Mouse (Mus musculus) adrenal gland, adult (tissue): ENCODE measurements around the gene Xlr4c.
A peak's percentile ranks its signal among the peaks of the same experiment; 100 is the strongest.
"Not testable (repeated sequence)": the region's sequence is repeated elsewhere in the genome, so short reads cannot be mapped to it uniquely, and the experiment has no call there.

Source experiments
- DNase-seq, 2 experiments: peaks; one replicate each; pipeline ENCODE4 v3.0.0; 2022 to 2023; ENCODE audit warnings: low spot score in 1 of 2; ENCODE audit not compliant: inconsistent age in 2 of 2

The Xlr4c gene

DNA sequence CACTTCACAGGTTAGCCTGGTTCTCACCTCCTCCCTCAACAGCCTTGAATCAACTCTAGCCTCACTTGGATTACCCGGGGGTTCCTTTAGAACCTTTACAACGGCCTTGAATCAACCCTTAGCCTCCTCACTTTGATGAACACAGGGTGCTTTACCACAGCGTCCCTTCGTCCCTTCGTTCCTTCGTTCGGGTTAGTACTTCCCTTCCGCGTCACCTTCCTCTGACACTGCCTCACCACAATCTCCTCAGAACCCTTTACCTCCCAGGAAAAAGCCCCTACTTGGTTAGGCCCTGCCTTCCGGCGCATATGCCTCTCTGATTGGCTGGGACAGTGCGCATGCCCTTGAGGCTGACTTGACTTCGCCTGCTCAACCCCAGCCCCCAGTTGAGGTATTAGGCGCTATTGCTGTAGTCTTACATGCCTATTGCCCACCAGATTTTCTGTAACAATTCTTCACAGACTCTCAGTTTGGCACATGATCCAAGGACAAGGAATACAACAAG, at the start of gene Xlr4c:
Gene Xlr4c (minus strand): TSS at position 310 of the 505 bp plus-strand sequence.
- DNase-seq = not testable (repeated sequence)

DNA sequence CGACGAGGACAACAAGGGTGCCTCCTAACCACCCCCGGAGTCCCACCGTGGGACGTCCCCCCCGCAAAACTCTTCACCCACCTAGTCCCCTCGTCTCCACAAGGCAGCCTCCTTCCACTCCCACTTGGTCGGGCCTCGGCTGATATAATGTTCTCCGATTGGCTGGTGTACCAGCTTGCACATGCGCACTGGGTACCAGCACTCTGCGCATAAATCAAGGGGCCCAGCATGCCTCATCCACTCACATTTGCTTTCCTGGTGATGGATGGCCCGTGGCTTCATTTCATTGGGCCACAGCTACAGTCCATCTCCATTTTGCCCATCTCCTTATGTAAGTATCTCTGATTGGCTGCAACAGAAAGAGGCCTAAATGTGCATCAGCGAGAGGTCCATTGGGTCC, 22.3 kb upstream of the Xlr4c start, which contains the start of gene Xlr3c:
Gene Xlr3c (minus strand): TSS at position 121 of the 400 bp plus-strand sequence.
- DNase-seq = not testable (repeated sequence)

DNA sequence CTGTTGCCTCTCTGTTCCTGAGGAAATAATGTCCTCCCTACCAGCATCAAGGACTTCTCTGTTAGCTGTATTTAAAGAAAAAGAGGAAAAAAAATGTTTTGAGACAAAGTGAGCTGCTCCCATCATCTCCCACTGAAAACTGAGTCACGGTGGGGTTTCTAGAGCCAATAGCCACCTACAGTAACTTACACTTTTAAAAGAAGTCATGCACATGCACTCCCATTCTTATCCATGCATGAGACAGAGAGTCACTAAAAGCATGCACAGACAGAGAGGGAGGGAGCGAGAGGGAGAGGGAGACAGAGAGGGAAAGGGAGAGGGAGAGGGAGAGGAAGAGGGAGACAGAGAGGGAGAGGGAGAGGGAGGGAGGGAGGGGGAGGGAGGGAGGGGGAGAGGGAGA, 19.5 kb upstream of the Xlr4c start:
- not testable (repeated sequence) for DNase-seq

DNA sequence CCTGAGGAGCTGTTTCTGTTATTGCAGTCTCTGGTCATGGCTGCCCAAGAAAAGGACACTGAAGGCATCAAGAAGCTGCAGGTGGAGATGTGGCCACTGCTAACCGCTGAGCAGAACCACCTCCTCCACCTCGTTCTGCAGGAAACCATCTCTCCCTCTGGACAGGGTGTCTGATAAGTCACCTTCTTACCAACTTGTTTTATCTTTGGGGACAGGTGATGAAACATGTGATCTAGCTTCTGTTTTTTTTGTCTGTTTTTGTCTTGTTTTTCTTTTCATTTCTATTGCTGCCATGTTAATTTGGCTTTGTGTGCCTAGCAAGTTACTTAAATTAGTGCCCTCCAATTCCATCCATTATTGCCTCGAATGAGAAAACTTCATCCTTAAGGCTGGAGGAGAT, 13.6 kb downstream of the Xlr4c start:
- no peak for DNase-seq

DNA sequence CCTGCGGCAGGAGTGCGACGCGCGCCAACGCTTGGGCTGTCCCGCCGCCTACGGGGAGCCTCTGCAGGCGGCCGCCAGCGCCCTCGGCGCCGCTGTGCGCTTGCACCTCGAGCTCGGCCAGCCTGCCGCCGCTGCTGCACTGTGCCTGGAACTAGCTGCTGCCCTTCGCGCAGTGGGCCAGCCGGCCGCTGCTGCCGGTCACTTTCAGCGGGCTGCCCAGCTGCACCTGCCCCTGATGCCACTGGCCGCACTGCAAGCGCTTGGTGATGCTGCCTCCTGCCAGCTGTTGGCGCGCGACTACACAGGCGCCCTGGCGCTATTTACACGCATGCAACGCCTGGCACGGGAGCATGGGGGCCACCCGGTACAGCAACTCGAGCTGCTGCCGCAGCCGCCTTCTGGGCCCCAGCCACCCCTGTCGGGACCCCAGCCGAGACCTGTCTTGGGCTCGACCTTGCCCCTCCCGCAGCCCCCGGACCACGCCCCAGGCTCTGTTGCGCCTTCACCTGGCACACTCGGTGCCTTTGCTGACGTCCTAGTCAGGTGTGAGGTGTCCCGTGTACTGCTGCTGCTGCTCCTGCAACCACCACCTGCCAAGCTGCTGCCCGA, 14.2 kb downstream of the Xlr4c start:
- DNase-seq = peak; percentile 58 to 82

DNA sequence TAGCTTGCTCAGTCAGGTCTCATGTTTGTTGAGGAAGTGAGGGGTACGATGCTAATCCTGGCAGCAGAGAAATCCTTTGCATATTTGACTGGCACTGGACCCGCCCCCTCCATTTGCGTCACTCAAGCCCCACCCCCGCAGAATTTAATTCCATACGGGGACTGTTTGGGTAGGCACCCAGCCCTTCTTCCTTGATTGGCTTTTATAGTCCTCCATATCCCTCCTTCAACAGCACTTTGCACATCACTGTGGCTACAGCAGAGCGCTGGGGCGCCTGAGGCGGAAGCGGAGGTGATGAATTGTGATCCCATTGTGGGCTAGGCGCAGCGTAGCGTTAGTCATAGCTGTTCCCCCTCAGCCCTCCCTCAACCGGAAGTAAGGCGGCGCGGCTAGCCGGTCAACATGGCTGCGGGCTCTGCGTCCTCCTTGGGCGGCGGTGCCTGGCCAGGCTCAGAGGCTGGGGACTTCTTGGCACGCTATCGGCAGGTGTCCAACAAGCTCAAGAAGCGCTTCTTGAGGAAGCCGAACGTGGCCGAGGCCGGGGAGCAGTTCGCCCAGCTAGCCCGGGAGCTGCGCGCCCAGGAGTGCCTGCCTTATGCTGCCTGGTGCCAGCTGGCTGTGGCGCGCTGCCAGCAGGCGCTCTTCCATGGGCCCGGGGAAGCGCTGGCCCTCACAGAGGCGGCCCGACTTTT, 14.9 kb downstream of the Xlr4c start, which contains the start of gene F8a:
Gene F8a (plus strand): TSS at position 378 of the 692 bp plus-strand sequence.
- DNase-seq = peak; percentile 87 to 95

DNA sequence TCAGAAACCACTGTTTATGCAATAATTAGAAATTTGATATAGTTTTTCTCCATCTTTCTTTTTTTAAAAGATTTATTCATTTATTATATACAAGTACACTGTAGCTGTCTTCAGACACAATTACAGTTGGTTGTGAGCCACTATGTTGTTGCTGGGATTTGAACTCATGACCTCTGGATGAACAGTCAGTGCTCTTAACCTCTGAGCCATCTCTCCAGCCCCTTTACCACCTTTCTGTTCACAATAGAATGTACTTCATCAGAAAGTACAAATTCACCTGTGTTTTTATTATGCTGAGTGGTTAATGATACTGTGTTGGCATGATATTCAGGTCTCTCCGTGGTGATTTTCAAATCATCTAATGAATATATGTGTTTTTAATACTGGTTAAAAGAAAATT, 17.6 kb downstream of the Xlr4c start:
- DNase-seq = no peak

DNA sequence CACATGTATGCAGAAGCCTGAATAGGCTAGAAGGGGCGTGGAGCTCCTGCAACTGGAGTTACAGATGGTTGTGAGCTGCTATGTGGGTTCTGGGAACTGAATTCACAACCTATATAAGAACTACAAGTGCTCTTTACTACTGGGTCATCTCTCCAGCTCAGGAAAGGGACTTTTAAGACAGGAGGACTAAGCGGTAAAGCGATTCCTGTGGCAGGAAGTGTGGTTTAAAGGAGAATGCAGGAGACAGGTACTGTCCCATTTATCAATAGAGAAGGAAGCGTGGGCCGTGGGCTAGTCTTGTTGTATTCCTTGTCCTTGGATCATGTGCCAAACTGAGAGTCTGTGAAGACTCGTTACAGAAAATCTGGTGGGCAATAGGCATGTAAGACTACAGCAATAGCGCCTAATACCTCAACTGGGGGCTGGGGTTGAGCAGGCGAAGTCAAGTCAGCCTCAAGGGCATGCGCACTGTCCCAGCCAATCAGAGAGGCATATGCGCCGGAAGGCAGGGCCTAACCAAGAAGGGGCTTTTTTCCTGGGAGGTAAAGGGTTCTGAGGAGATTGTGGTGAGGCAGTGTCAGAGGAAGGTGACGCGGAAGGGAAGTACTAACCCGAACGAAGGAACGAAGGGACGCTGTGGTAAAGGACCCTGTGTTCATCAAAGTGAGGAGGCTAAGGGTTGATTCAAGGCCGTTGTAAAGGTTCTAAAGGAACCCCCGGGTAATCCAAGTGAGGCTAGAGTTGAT, 28.9 kb downstream of the Xlr4c start, which contains the start of gene Xlr4b:
Gene Xlr4b (plus strand): TSS at position 515 of the 746 bp plus-strand sequence.
- not testable (repeated sequence) for DNase-seq

DNA sequence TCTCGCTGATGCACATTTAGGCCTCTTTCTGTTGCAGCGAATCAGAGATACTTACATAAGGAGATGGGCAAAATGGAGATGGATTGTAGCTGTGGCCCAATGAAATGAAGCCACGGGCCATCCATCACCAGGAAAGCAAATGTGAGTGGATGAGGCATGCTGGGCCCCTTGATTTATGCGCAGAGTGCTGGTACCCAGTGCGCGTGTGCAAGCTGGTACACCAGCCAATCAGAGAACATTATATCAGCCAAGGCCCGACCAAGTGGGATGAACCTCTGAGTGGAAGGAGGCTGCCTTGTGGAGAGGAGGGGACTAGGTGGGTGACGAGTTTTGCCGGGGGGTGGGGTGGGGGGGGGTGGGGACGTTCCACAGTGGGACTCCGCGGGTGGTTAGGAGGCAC, 51.0 kb downstream of the Xlr4c start, which contains the start of gene Xlr3b:
Gene Xlr3b (plus strand): TSS at position 274 of the 400 bp plus-strand sequence.
- DNase-seq = peak in 1 of 2 experiments; percentile 31
